Mouse (Mus musculus) brain, embryonic 14.5 days (tissue): Measurements from ENCODE around the gene Tnfrsf1b.

Experiments
- CTCF ChIP-seq: fragments of 200-500 bp; IDR thresholded peaks from 2 replicates; pipeline ENCODE4 v1.5.1; 2012; ENCODE audit warnings: inconsistent platforms, mild to moderate bottlenecking, moderate library complexity, borderline replicate concordance; ENCODE audit not compliant: insufficient read depth, insufficient read length; ENCODE audit errors: extremely low read depth
- POLR2A ChIP-seq: fragments of 200-500 bp; IDR thresholded peaks from 2 replicates; pipeline ENCODE4 v1.6.1; 2012; ENCODE audit warnings: mild to moderate bottlenecking, inconsistent platforms, borderline replicate concordance; ENCODE audit not compliant: poor library complexity, insufficient read depth, insufficient read length, severe bottlenecking; ENCODE audit errors: extremely low read depth

- TF ChIP-seq CTCF (no peak), POLR2A (no peak)
Measured at GRCm38 (mm10) chr4:145222064-145222463, 24.6 kb downstream of the Tnfrsf1b start.
